Mouse (Mus musculus): ENCODE measurements at regions not wholly inside any gene's neighbourhood (a gene's known extent, or its start where the extent isn't known, plus 50 kb on each side); places are given as distances from the start of the nearest gene placed in this dataset.

- no peak for TF ChIP-seq CTCF (IDR thresholded peaks at IDR 0.05; ENCODE audit: extremely low read depth, insufficient read depth, low read length)
- TF ChIP-seq POLR2A (IDR thresholded peaks at IDR 0.05; ENCODE audit: extremely low read depth, insufficient read depth, low read length), result no peak
Observed at GRCm38 (mm10) chr10:92146263-92146662, 576.0 kb downstream of the Nedd1 start.

Data from cortical plate, adult 2 months (tissue).